Mouse (Mus musculus) CH12.LX (cell line): ENCODE measurements around the gene Pax4. TPM values are rescaled to one million over a fixed set of nuclear protein-coding genes. Genes with fewer than 3 reads are reported as not detected.
A peak's percentile ranks its signal among the peaks of the same experiment; 100 is the strongest.

Experiments used
- DNase-seq: peaks from one replicate; pipeline ENCODE4 v3.0.0-alpha.2; 2013; ENCODE audit errors: extremely low read depth
- H3K27ac ChIP-seq: 2 replicates; pipeline ENCODE4 v1.5.1; 2012; ENCODE audit warnings: low read depth, mild to moderate bottlenecking, control low read depth, moderate library complexity; ENCODE audit not compliant: insufficient read depth
- H3K27me3 ChIP-seq: replicated peaks from 2 replicates; pipeline ENCODE3; 2012; ENCODE audit warnings: inconsistent platforms
- H3K36me3 ChIP-seq, 2 experiments: replicated peaks in 1 of 2; 2 replicates each; pipeline versions ENCODE3 to v1.6.1; 2012; ENCODE audit warnings: inconsistent platforms in 1 of 2, low read length in 1 of 2, mild to moderate bottlenecking in 1 of 2, mixed read lengths in 1 of 2, moderate library complexity in 1 of 2; ENCODE audit not compliant: control insufficient read depth in 1 of 2, insufficient read depth in 1 of 2
- H3K4me1 ChIP-seq, 2 experiments: 2 replicates each; pipeline ENCODE4 v1.6.1; 2012; ENCODE audit warnings: inconsistent platforms in 1 of 2, moderate library complexity in 1 of 2; ENCODE audit not compliant: insufficient read depth in 2 of 2, control insufficient read depth in 1 of 2
- H3K4me2 ChIP-seq: 2 replicates; pipeline ENCODE4 v1.6.1; 2012; ENCODE audit warnings: low read depth, mild to moderate bottlenecking, control low read depth; ENCODE audit not compliant: poor library complexity, insufficient read depth, severe bottlenecking
- H3K4me3 ChIP-seq, 3 experiments: fragments of 150-350 bp in 1 of 3; sonication (generic) in 1 of 3; replicated peaks in 1 of 3; 2 replicates each; pipeline versions ENCODE3 to v1.5.1; 2011 to 2012; ENCODE audit warnings: low read depth in 2 of 3, low read length in 2 of 3, mild to moderate bottlenecking in 2 of 3, moderate library complexity in 2 of 3, control low read depth in 1 of 3, improper control_type of control experiment in 1 of 3, inconsistent platforms in 1 of 3, mixed read lengths in 1 of 3; ENCODE audit not compliant: poor library complexity in 1 of 3
- H3K79me2 ChIP-seq: replicated peaks from 2 replicates; pipeline ENCODE4 v1.6.1; 2012; ENCODE audit warnings: mild to moderate bottlenecking, moderate library complexity; ENCODE audit not compliant: control insufficient read depth, poor library complexity, insufficient read depth, severe bottlenecking; ENCODE audit errors: extremely low read depth
- H3K9ac ChIP-seq: 2 replicates; pipeline ENCODE4 v1.6.1; 2012; ENCODE audit warnings: low read depth, mild to moderate bottlenecking, control low read depth, moderate library complexity; ENCODE audit not compliant: insufficient read depth
- H3K9me3 ChIP-seq: replicated peaks from 2 replicates; pipeline ENCODE3; 2012; ENCODE audit warnings: low read length, inconsistent platforms, mixed read lengths
- CHD1 ChIP-seq: IDR thresholded peaks from 2 replicates; pipeline ENCODE4 v1.6.1; 2012; ENCODE audit warnings: low read depth, low read length, improper control_type of control experiment, inconsistent platforms
- CTCF ChIP-seq, 2 experiments: IDR thresholded peaks in 1 of 2; conservative IDR thresholded peaks in 1 of 2; 2 replicates each; pipeline ENCODE4 v1.5.1; 2011 to 2012; ENCODE audit warnings: low read depth in 2 of 2, low read length in 2 of 2, improper control_type of control experiment in 1 of 2, inconsistent platforms in 1 of 2, mild to moderate bottlenecking in 1 of 2, moderate library complexity in 1 of 2
- HCFC1 ChIP-seq: IDR thresholded peaks from 2 replicates; pipeline ENCODE4 v1.6.1; 2012; ENCODE audit warnings: low read depth, mild to moderate bottlenecking, inconsistent platforms, low read length, improper control_type of control experiment
- IRF4 ChIP-seq: IDR thresholded peaks from 2 replicates; pipeline ENCODE4 v1.6.1; 2014; ENCODE audit warnings: low read depth, mild to moderate bottlenecking, inconsistent platforms, low read length, improper control_type of control experiment
- MXI1 ChIP-seq: IDR thresholded peaks from 2 replicates; pipeline ENCODE4 v1.6.1; 2011; ENCODE audit warnings: mild to moderate bottlenecking, low read depth, low read length, improper control_type of control experiment
- MYC ChIP-seq: IDR thresholded peaks from 2 replicates; pipeline ENCODE4 v1.6.1; 2011; ENCODE audit warnings: low read depth, mild to moderate bottlenecking, improper control_type of control experiment, low read length
- NRF1 ChIP-seq: IDR thresholded peaks from 2 replicates; pipeline ENCODE4 v1.6.1; 2014; ENCODE audit warnings: low read depth, mild to moderate bottlenecking, inconsistent platforms, low read length, improper control_type of control experiment, moderate library complexity
- PAX5 ChIP-seq: IDR thresholded peaks from 2 replicates; pipeline ENCODE4 v1.6.1; 2012; ENCODE audit warnings: low read length, inconsistent platforms, mixed read lengths
- POLR2A ChIP-seq: IDR thresholded peaks from 2 replicates; pipeline ENCODE4 v1.6.1; 2011; ENCODE audit warnings: low read depth, mild to moderate bottlenecking, improper control_type of control experiment, low read length
- SIN3A ChIP-seq: IDR thresholded peaks from 2 replicates; pipeline ENCODE4 v1.6.1; 2012; ENCODE audit warnings: low read length, improper control_type of control experiment, inconsistent platforms
- UBTF ChIP-seq: IDR thresholded peaks from 2 replicates; pipeline ENCODE4 v1.6.1; 2012; ENCODE audit warnings: low read depth, mild to moderate bottlenecking, inconsistent platforms, low read length, improper control_type of control experiment, moderate library complexity
- USF2 ChIP-seq: conservative IDR thresholded peaks from 2 replicates; pipeline ENCODE4 v1.6.1; 2011; ENCODE audit warnings: low read depth, low read length, improper control_type of control experiment
- ZC3H11A ChIP-seq: IDR thresholded peaks from 2 replicates; pipeline ENCODE4 v1.6.1; 2012; ENCODE audit warnings: low read depth, mild to moderate bottlenecking, inconsistent platforms, low read length, improper control_type of control experiment
- dilution Hi-C: fragments of 300-500 bp; cut with MboI; formaldehyde crosslinking; loops from 2 replicates; pipeline ENCODE4 v1.14.3; 2020; ENCODE audit warnings: low sequenced_read_pairs; ENCODE audit not compliant: extremely low pct_unique_long_range_greater_than_20kb, extremely low pct_ligation_motif_present
- in situ Hi-C: fragments of 300-500 bp; cut with MboI; formaldehyde crosslinking; loops from 3 replicates; pipeline ENCODE4 v1.14.3; 2019; ENCODE audit warnings: low sequenced_read_pairs, low pct_ligation_motif_present, low pct_unique_long_range_greater_than_20kb, mixed read lengths
- polyA plus RNA-seq: library from polyadenylated mRNA; unstranded; fragments of >175 nt; gene quantifications from 2 replicates; pipeline ENCODE4 v1.2.1, GENCODE M21; 2012; ENCODE audit warnings: low read depth; ENCODE audit not compliant: insufficient read length
- total RNA-seq, 2 experiments: library from RNA; depleted of rRNA; stranded (reverse); fragments of 300-350 nt in 1 of 2; fragments of >200 nt in 1 of 2; gene quantifications; 2 replicates each; pipeline ENCODE4 v1.2.3; 2012 to 2014

Gene Pax4
- total and polyA plus RNA-seq, 3 experiments, result not detected

- TF ChIP-seq MXI1 (peak; percentile 100), PAX5 (no peak), CTCF (conservative IDR thresholded peaks at IDR 0.05 in 1 of 2, IDR thresholded peaks at IDR 0.05 in 1 of 2; ENCODE audit: low read depth in 2 of 2, low read length in 2 of 2) (no peak), UBTF (no peak), NRF1 (peak; percentile 88), MYC (peak; percentile 95), USF2 (no peak), POLR2A (peak; percentile 85)
Measured at GRCm38 (mm10) chr6:28479865-28480751, 31.0 kb upstream of the Pax4 start (continued).

GRCm38 (mm10) chr6:28474839-28475238, 25.7 kb upstream of the Pax4 start, which contains the start of gene Snd1:
TSS of gene Snd1 (plus strand) at chr6:28475139.
- dilution Hi-C loops, result no loop called here
- no peak for DNase-seq
- in situ Hi-C loops, result no loop called here

GRCm38 (mm10) chr6:28474211-28474610, 25.1 kb upstream of the Pax4 start:
- Histone ChIP-seq H3K4me3 (no peak overlapping the region), H3K79me2 (no peaks in the 10 kb centered on the region), H3K9me3 (no peaks in the 10 kb centered on the region), H3K27ac (no peak overlapping the region), H3K4me2 (no peak overlapping the region), H3K4me1 (peaks cover 0 to 8% of the 10 kb centered on the region in 2 experiments; a peak in 2 of 4 replicates), H3K27me3 (no peaks in the 10 kb centered on the region), H3K36me3 (no peaks in the 10 kb centered on the region), H3K9ac (no peak overlapping the region)
- in situ Hi-C loops (no loop called here), dilution Hi-C loops (no loop called here)
- no peak for TF ChIP-seq MYC
- TF ChIP-seq HCFC1, result no peak
- no peak for TF ChIP-seq NRF1
- DNase-seq, result no peak

More at GRCm38 (mm10) chr6:28474839-28475238, 25.7 kb upstream of the Pax4 start, which contains the start of gene Snd1:
- no peaks in the 10 kb centered on the region for H3K27me3 ChIP-seq
- H3K9me3 ChIP-seq, result no peaks in the 10 kb centered on the region
- no peak within 1 kb of the TSS for H3K27ac ChIP-seq
- no peak for TF ChIP-seq SIN3A
- TF ChIP-seq MXI1, result no peak
- no peak for TF ChIP-seq HCFC1
- no peak for TF ChIP-seq CHD1
- TF ChIP-seq IRF4, result no peak
- no peak for TF ChIP-seq ZC3H11A
- no peak within 1 kb of the TSS for H3K4me3 ChIP-seq
- H3K4me1 ChIP-seq, result peaks cover 0 to 8% of the 10 kb centered on the region in 2 experiments; a peak in 2 of 4 replicates
- no peaks in the 10 kb centered on the region for H3K79me2 ChIP-seq
- no peak within 1 kb of the TSS for H3K9ac ChIP-seq
- H3K36me3 ChIP-seq, result no peaks in the 10 kb centered on the region
- H3K4me2 ChIP-seq, result no peak within 1 kb of the TSS
